Mouse (Mus musculus) lung, adult 2 months (tissue): ENCODE measurements around the gene St6galnac5. TPM values are rescaled to one million over a fixed set of nuclear protein-coding genes. Genes with fewer than 3 reads are reported as not detected.

ENCODE experiments used
- DNase-seq: peaks from one replicate; pipeline ENCODE4 v3.0.0; 2022
- H3K4me1 ChIP-seq: fragments of 200-500 bp; 2 replicates; pipeline ENCODE4 v1.6.1; 2011; ENCODE audit warnings: low read length; ENCODE audit not compliant: control insufficient read depth, insufficient read depth
- H3K4me3 ChIP-seq: fragments of 200-500 bp; replicated peaks from 2 replicates; pipeline ENCODE3; 2011; ENCODE audit warnings: low read depth, mild to moderate bottlenecking, control low read depth, low read length; ENCODE audit errors: extremely low read depth
- CTCF ChIP-seq: fragments of 200-500 bp; IDR thresholded peaks from 2 replicates; pipeline ENCODE4 v1.5.1; 2011; ENCODE audit warnings: mild to moderate bottlenecking, low read length, control low read depth; ENCODE audit not compliant: insufficient read depth
- POLR2A ChIP-seq: fragments of 200-500 bp; IDR thresholded peaks from 2 replicates; pipeline ENCODE4 v1.6.1; 2011; ENCODE audit warnings: low read depth, mild to moderate bottlenecking, control low read depth, low read length, borderline replicate concordance; ENCODE audit errors: extremely low read depth
- WGBS: fragments of 180-500 bp; shearing (Covaris S2); methylation state at CpG from one replicate; pipeline ENCODE4 v1.1.7; 2018; 5-methylcytosine and 5-hydroxymethylcytosine counted together
- polyA plus RNA-seq: library from polyadenylated mRNA; depleted of rRNA; stranded (reverse); fragments of >200 nt; gene quantifications from 2 replicates; pipeline ENCODE4 v1.2.3, GENCODE M21; 2012

St6galnac5 gene
- polyA plus RNA-seq, 1 experiment: 0.67 TPM

DNA sequence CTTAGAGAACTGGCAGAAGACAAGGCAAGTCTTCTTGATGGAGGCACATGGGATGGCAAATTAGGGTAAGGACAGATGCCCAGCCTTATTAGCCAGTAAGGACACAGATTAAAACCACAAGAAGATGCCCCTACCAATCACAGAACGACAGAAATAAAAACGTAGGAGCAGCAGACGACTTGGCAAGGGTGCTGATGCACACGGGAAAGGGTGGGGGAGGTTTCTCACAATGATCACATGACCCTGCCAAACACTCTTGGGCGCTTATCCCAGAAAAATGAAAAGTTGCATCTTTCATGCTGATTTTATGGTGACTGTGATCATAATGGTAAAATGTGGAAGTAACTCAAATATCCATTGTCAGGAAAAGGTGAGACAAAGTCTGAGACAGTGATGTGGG lies 75.0 kb downstream of the St6galnac5 start:
- DNase-seq: no peak
- H3K4me1 ChIP-seq: no peaks in the 10 kb centered on the region
- WGBS: 72% methylated on average over 5 of the region's 5 CpGs
- no peak for TF ChIP-seq CTCF
- no peak for TF ChIP-seq POLR2A
- H3K4me3 ChIP-seq: no peak overlapping the region

DNA sequence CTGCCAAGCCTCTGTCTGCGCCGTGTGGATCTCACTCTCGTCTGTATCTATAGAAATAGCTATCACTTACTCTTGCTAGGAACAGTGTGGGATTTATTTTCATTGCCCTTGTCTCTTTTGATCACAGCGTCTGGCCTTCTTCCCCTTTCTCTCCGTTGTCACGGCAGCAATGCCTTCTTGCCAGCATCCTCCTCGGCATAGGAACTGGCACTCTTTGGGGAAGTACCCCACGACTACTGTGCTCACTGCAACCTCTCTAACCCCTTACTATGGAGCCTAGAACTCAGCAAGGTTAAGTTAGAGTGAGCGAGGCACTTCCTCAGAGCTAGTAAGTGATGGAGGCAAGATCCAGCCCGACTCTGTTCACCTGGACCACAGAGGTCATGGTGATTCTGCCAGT lies 76.2 kb downstream of the St6galnac5 start:
- WGBS: 61% methylated on average over 10 of the region's 10 CpGs
- no peak overlapping the region for H3K4me3 ChIP-seq
- TF ChIP-seq CTCF: no peak
- no peak for TF ChIP-seq POLR2A
- DNase-seq: no peak
- H3K4me1 ChIP-seq: no peaks in the 10 kb centered on the region

DNA sequence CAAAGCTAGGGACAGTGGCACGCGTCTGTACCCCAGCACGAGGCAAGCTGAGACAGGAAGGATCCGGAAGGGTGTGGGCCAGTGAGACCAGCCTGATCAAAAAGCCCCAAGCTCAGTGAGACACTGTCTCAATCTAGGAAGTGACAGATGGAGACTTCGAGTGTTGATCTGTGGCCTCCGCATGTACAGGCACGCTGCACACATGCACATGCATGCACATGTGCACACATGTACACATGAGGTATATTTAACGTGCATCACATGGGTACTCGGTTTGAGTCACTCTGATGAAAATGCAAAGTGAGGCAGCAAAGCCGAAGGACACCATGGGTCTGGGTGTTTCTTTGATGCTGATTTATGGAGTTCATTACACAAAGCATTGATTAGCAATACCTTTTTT lies 77.0 kb downstream of the St6galnac5 start:
- TF ChIP-seq POLR2A (no peak), CTCF (no peak)
- DNase-seq: no peak
- WGBS: 89% methylated on average over 10 of the region's 10 CpGs
- H3K4me1 ChIP-seq: no peaks in the 10 kb centered on the region
- no peak overlapping the region for H3K4me3 ChIP-seq

DNA sequence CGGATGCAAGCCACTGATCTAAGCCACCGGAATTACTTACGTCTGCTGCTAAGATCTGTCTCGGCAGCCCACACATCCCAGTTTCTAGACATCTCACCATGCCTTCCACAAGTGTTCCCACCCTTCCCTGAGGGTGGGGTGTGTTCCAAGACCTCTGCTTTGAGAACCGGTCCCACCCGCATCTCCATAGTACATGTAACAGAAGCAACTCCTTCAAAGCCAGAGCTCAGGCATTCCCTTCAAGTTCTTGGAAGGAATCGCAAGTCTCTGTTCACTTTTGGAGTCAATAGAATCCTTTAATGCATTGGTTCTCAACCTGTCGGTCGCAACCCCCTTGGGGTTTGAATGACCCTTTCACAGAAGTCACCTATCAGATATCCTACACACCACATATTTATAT lies 83.1 kb downstream of the St6galnac5 start:
- WGBS: 90% methylated on average over 9 of the region's 9 CpGs
- DNase-seq: no peak
- H3K4me1 ChIP-seq: no peaks in the 10 kb centered on the region
- TF ChIP-seq POLR2A (no peak), CTCF (no peak)
- H3K4me3 ChIP-seq: no peak overlapping the region

DNA sequence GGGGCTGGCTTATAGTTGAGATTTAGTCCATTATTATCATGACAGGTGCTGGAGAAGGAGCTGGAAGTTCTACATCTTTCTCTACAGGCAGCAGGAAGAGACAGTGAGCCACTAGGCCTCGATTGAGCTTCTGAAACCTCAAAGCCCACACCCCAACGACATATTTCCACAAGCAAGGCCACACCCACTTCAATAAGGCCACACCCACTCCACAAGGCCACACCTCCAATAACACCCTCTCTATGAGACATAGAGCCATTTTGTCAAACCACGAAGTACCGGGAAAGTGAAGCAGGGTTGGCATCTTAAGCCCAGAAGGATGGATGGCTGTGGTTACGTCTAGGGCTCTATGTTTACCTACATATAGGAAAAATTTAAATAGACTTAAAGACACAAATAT lies 84.8 kb downstream of the St6galnac5 start:
- no peak overlapping the region for H3K4me3 ChIP-seq
- 72% methylated on average over 5 of the region's 5 CpGs for WGBS
- DNase-seq: no peak
- H3K4me1 ChIP-seq: no peaks in the 10 kb centered on the region
- TF ChIP-seq CTCF (no peak), POLR2A (no peak)

DNA sequence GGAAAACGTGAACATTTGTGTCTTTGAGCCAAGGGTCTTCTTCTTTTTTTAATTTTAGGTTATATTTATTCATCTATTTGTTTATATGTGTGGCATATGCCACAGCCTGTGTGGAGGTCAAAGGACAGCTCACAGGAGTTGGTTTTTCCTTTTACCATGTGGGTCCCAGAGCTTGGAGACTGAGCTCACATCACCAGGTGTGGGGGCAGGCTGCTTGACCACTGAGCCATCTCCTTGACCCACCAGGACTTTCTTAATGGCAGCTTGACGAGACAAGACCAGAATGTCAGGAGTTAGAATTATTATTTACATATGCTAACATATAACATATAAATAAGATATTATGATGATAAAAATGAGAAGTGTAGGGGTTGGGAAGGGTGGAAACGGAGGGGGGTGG lies 85.9 kb downstream of the St6galnac5 start:
- 72% methylated on average over 3 of the region's 3 CpGs for WGBS
- DNase-seq: no peak
- Histone ChIP-seq H3K4me3 (no peak overlapping the region), H3K4me1 (no peaks in the 10 kb centered on the region)
- TF ChIP-seq POLR2A: no peak
- no peak for TF ChIP-seq CTCF

DNA sequence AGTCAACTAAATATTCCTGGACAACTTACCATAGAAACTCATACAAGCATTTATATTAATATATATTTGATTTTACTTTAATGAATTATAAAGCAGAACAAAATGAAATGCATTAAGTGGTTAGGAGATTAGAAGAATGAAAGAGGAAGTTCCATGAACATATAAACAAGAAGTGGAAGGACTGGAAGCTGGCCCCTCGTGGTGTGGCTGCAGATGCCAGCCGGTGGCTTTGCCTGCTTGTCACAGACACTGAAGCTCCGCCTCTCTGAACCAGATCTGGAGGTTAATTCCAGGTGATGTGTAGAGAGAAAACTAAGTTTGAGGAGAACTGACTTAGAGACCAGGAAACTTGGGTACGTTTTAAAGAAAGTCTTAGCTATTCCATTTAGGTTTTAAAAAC lies 87.1 kb downstream of the St6galnac5 start:
- H3K4me1 ChIP-seq: no peaks in the 10 kb centered on the region
- DNase-seq: no peak
- WGBS: 29% methylated on average over 4 of the region's 4 CpGs
- H3K4me3 ChIP-seq: no peak overlapping the region
- TF ChIP-seq CTCF (no peak), POLR2A (no peak)

DNA sequence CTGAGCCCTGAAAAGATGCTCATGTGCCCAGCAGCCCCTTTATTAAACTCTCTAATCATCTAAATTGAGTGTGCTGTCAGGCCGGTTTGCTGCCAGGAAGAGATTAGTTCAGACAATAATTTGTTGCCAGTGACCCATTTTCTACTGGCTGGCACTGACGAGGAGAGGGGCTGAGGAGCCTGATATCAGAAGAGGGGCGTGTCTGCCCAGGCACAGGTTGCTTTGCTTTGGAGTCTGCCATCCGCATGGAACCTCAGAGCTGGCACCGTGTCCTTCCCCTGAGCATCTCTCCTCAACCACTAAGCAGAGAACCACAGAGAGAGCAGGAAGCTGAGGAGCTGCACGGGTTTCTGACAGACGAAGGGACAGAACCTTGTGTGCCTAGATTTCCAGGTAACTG lies 93.9 kb downstream of the St6galnac5 start:
- TF ChIP-seq CTCF: no peak
- TF ChIP-seq POLR2A: no peak
- H3K4me1 ChIP-seq: no peaks in the 10 kb centered on the region
- 66% methylated on average over 7 of the region's 7 CpGs for WGBS
- no peak overlapping the region for H3K4me3 ChIP-seq
- no peak for DNase-seq

DNA sequence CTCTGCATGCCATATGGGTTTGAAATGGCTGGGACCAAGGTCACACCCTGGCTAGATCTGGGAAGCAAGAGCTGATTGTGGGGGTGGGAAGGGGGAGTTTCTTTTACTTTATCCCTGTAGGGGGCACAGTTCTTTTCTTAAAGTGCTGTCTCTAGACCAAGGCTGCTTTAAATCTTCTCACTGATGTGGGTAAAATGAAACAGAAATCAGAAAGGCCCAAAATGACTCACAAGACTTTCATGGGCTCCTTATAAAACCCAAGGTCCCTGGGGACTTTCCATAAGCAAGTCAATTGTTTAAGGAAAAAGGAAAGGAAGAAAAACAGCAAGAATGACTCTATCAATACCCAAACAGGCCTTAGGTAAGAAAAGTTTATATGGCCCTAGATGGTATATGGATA lies 95.3 kb downstream of the St6galnac5 start:
- TF ChIP-seq POLR2A (no peak), CTCF (no peak)
- DNase-seq: no peak
- Histone ChIP-seq H3K4me1 (no peaks in the 10 kb centered on the region), H3K4me3 (no peak overlapping the region)

DNA sequence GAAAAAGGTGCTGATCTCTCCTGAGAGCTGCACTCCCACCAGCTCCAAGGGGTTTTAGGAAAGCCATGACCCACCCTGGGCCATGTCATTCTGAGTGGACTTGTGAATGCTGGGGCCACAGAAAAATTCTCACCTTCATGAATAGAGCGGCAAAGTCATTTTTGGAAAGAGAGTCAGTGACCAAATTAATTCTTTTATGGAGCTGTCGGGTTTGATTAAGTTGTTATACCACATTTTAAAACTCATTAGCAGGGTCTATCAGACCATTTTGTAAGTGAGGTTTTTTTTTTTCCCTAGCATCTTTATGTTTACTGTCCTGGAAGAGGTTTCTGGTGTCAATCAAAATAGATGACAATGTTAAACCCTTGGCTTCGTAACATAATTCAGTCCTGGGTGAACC lies 98.5 kb downstream of the St6galnac5 start:
- DNase-seq: no peak
- 94% methylated on average over 3 of the region's 3 CpGs for whole genome bisulfite sequencing
- no peak for TF ChIP-seq POLR2A
- TF ChIP-seq CTCF: no peak
- Histone ChIP-seq H3K4me1 (no peaks in the 10 kb centered on the region), H3K4me3 (no peak overlapping the region)

DNA sequence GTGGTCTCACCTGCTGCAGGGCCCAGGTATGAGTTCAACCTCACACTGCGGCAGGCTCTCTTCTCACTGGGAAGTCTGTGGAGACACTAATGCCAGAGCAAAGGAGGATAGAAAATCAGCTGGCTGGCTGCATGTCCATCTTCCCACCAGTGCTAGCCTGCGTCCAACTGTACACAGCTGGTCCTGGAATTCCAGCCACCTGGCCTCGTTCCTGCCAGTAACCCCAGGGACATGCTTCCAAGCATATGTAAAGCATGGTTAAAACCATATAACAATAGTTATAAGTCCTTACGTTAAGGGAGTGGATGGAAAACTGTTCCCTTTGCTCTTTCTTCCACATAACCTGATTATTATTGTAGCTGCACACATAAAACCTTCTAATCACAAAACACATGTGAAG lies 100.3 kb downstream of the St6galnac5 start:
- WGBS: 71% methylated on average over 4 of the region's 4 CpGs
- no peak overlapping the region for H3K4me3 ChIP-seq
- TF ChIP-seq CTCF: no peak
- no peak for TF ChIP-seq POLR2A
- no peak for DNase-seq
- no peaks in the 10 kb centered on the region for H3K4me1 ChIP-seq
